Mouse (Mus musculus) MEL (cell line): ENCODE results near the gene Tead2. TPM values are rescaled to one million over a fixed set of nuclear protein-coding genes. Genes with fewer than 3 reads are reported as not detected.

Source experiments
- DNase-seq: peaks from one replicate; pipeline ENCODE4 v3.0.0; 2011; ENCODE audit warnings: low read depth, low spot score
- H3K27ac ChIP-seq: 2 replicates; pipeline ENCODE4 v1.5.1; 2012; ENCODE audit warnings: low read depth, mild to moderate bottlenecking, control low read depth, low read length, moderate library complexity; ENCODE audit not compliant: control insufficient read depth
- H3K27me3 ChIP-seq, 2 experiments: fragments of 150-350 bp in 1 of 2; sonication (generic) in 1 of 2; 2 replicates each; pipeline ENCODE4 v1.6.1; 2012; ENCODE audit warnings: low read length in 2 of 2, mild to moderate bottlenecking in 2 of 2, improper control_type of control experiment in 1 of 2, moderate library complexity in 1 of 2; ENCODE audit not compliant: insufficient read depth in 2 of 2, control insufficient read depth in 1 of 2
- H3K36me3 ChIP-seq, 2 experiments: 2 replicates each; pipeline ENCODE4 v1.6.1; 2012 to 2014; ENCODE audit warnings: low read length in 2 of 2, improper control_type of control experiment in 1 of 2, inconsistent platforms in 1 of 2, mild to moderate bottlenecking in 1 of 2; ENCODE audit not compliant: insufficient read depth in 2 of 2, control insufficient read depth in 1 of 2
- H3K4me1 ChIP-seq, 2 experiments: fragments of 150-350 bp in 1 of 2; sonication (generic) in 1 of 2; 2 replicates each; pipeline ENCODE4 v1.6.1; 2012; ENCODE audit warnings: low read length in 2 of 2, improper control_type of control experiment in 1 of 2, mild to moderate bottlenecking in 1 of 2; ENCODE audit not compliant: insufficient read depth in 2 of 2, control insufficient read depth in 1 of 2
- H3K4me3 ChIP-seq, 2 experiments: fragments of 150-350 bp in 1 of 2; sonication (generic) in 1 of 2; 2 replicates each; pipeline ENCODE4 v1.5.1; 2012; ENCODE audit warnings: low read depth in 2 of 2, low read length in 2 of 2, mild to moderate bottlenecking in 2 of 2, moderate library complexity in 2 of 2, control low read depth in 1 of 2, improper control_type of control experiment in 1 of 2; ENCODE audit not compliant: control insufficient read depth in 1 of 2, insufficient read depth in 1 of 2
- H3K79me2 ChIP-seq: 2 replicates; pipeline ENCODE4 v1.6.1; 2012; ENCODE audit warnings: mild to moderate bottlenecking, low read length, moderate library complexity; ENCODE audit not compliant: control insufficient read depth, poor library complexity, insufficient read depth
- H3K9ac ChIP-seq: 2 replicates; pipeline ENCODE4 v1.6.1; 2012; ENCODE audit warnings: low read depth, mild to moderate bottlenecking, control low read depth, low read length, moderate library complexity; ENCODE audit not compliant: control insufficient read depth, poor library complexity, severe bottlenecking
- H3K9me3 ChIP-seq: fragments of 150-350 bp; sonication (generic); replicated peaks from 2 replicates; pipeline ENCODE4 v1.6.1; 2012; ENCODE audit warnings: mild to moderate bottlenecking, low read length, improper control_type of control experiment, moderate library complexity; ENCODE audit not compliant: insufficient read depth
- BHLHE40 ChIP-seq: IDR thresholded peaks from 2 replicates; pipeline ENCODE4 v1.6.1; 2012; ENCODE audit warnings: low read depth, mild to moderate bottlenecking, inconsistent platforms, low read length, improper control_type of control experiment, borderline replicate concordance
- CHD1 ChIP-seq: IDR thresholded peaks from 2 replicates; pipeline ENCODE4 v1.6.1; 2012; ENCODE audit warnings: low read depth, mild to moderate bottlenecking, inconsistent platforms, low read length, improper control_type of control experiment
- CTCF ChIP-seq, 3 experiments: IDR thresholded peaks in 2 of 3; conservative IDR thresholded peaks in 1 of 3; 2 replicates each; pipeline ENCODE4 v1.5.1; 2011 to 2012; ENCODE audit warnings: low read length in 3 of 3, low read depth in 2 of 3, mild to moderate bottlenecking in 2 of 3, improper control_type of control experiment in 1 of 3, inconsistent platforms in 1 of 3, mixed read lengths in 1 of 3, moderate library complexity in 1 of 3; ENCODE audit not compliant: control insufficient read depth in 1 of 3, insufficient read depth in 1 of 3, poor library complexity in 1 of 3, severe bottlenecking in 1 of 3
- E2F4 ChIP-seq: IDR thresholded peaks from 2 replicates; pipeline ENCODE4 v1.6.1; 2011; ENCODE audit warnings: low read depth, low read length, improper control_type of control experiment, borderline replicate concordance
- ELF1 ChIP-seq: IDR thresholded peaks from 2 replicates; pipeline ENCODE4 v1.6.1; 2014; ENCODE audit warnings: low read depth, mild to moderate bottlenecking, inconsistent platforms, low read length, improper control_type of control experiment, moderate library complexity
- GATA1 ChIP-seq: IDR thresholded peaks from 2 replicates; pipeline ENCODE4 v1.6.1; 2011; ENCODE audit warnings: low read depth, low read length, improper control_type of control experiment
- HCFC1 ChIP-seq: IDR thresholded peaks from 2 replicates; pipeline ENCODE4 v1.6.1; 2012; ENCODE audit warnings: low read depth, mild to moderate bottlenecking, inconsistent platforms, low read length, improper control_type of control experiment, moderate library complexity
- KAT2A ChIP-seq: conservative IDR thresholded peaks from 2 replicates; pipeline ENCODE4 v1.6.1; 2012; ENCODE audit warnings: low read depth, low read length, improper control_type of control experiment, inconsistent platforms
- MAFK ChIP-seq: IDR thresholded peaks from 2 replicates; pipeline ENCODE4 v1.6.1; 2011; ENCODE audit warnings: low read depth, mild to moderate bottlenecking, low read length, improper control_type of control experiment, borderline replicate concordance
- MAZ ChIP-seq: IDR thresholded peaks from 2 replicates; pipeline ENCODE4 v1.6.1; 2012; ENCODE audit warnings: low read depth, mild to moderate bottlenecking, inconsistent platforms, low read length, improper control_type of control experiment
- MEF2A ChIP-seq: IDR thresholded peaks from 2 replicates; pipeline ENCODE4 v1.6.1; 2014; ENCODE audit warnings: low read depth, mild to moderate bottlenecking, inconsistent platforms, low read length, improper control_type of control experiment; ENCODE audit not compliant: poor library complexity, insufficient replicate concordance, severe bottlenecking; ENCODE audit errors: extremely low read depth
- MXI1 ChIP-seq: IDR thresholded peaks from 2 replicates; pipeline ENCODE4 v1.6.1; 2011; ENCODE audit warnings: mild to moderate bottlenecking, low read depth, low read length, improper control_type of control experiment
- MYB ChIP-seq: IDR thresholded peaks from 2 replicates; pipeline ENCODE4 v1.6.1; 2011; ENCODE audit warnings: mild to moderate bottlenecking, low read depth, low read length, improper control_type of control experiment
- NELFE ChIP-seq: IDR thresholded peaks from 2 replicates; pipeline ENCODE4 v1.6.1; 2011; ENCODE audit warnings: low read depth, low read length, improper control_type of control experiment
- RCOR1 ChIP-seq: IDR thresholded peaks from 2 replicates; pipeline ENCODE4 v1.6.1; 2012; ENCODE audit warnings: low read depth, mild to moderate bottlenecking, inconsistent platforms, low read length, improper control_type of control experiment
- SMC3 ChIP-seq: IDR thresholded peaks from 2 replicates; pipeline ENCODE4 v1.6.1; 2011; ENCODE audit warnings: low read depth, low read length, improper control_type of control experiment
- TCF12 ChIP-seq: IDR thresholded peaks from 2 replicates; pipeline ENCODE4 v1.6.1; 2014; ENCODE audit warnings: low read depth, mild to moderate bottlenecking, inconsistent platforms, low read length, improper control_type of control experiment, moderate library complexity
- USF1 ChIP-seq: IDR thresholded peaks from 2 replicates; pipeline ENCODE4 v1.6.1; 2014; ENCODE audit warnings: low read depth, mild to moderate bottlenecking, inconsistent platforms, low read length, improper control_type of control experiment, moderate library complexity
- polyA plus RNA-seq, 2 experiments: library from polyadenylated mRNA; stranded (reverse) in 1 of 2; unstranded in 1 of 2; fragments of >175 nt in 1 of 2; fragments of >200 nt in 1 of 2; gene quantifications; 2 replicates each; pipeline versions ENCODE4 v1.2.1 to v1.2.4; 2012; ENCODE audit warnings: low replicate concordance in 2 of 2, low read depth in 1 of 2; ENCODE audit not compliant: insufficient read length in 2 of 2, insufficient read depth in 1 of 2, missing spikeins in 1 of 2
- total RNA-seq: library from RNA; depleted of rRNA; stranded (reverse); fragments of 300-350 nt; gene quantifications from 2 replicates; pipeline ENCODE4 v1.2.3, GENCODE M21; 2012

Gene Tead2
- total and polyA plus RNA-seq, 3 experiments = 0.19 to 0.38 TPM; not detected in 1

GRCm38 (mm10) chr7:45226421-45226820 is 10.9 kb downstream of the Tead2 start:
- TF ChIP-seq KAT2A (no peak), NELFE (no peak), ELF1 (no peak), TCF12 (no peak), MXI1 (no peak), CHD1 (no peak), HCFC1 (no peak), GATA1 (no peak), MYB (no peak), USF1 (no peak), E2F4 (no peak), BHLHE40 (no peak), MEF2A (no peak), MAFK (no peak), SMC3 (no peak), MAZ (no peak), RCOR1 (no peak), CTCF (IDR thresholded peaks at IDR 0.05 in 2 of 3, conservative IDR thresholded peaks at IDR 0.05 in 1 of 3; ENCODE audit: control insufficient read depth in 1 of 3, insufficient read depth in 1 of 3, low read depth in 2 of 3, low read length in 3 of 3, poor library complexity in 1 of 3, severe bottlenecking in 1 of 3) (no peak)
- TF ChIP-seq, all 39 proteins: peak for 0
- H3K4me1 ChIP-seq = peaks cover 0 to 2% of the 10 kb centered on the region in 2 experiments; a peak in 1 of 4 replicates
- no peak overlapping the region for H3K27ac ChIP-seq
- no peaks in the 10 kb centered on the region for H3K36me3 ChIP-seq
- H3K9me3 ChIP-seq = no peaks in the 10 kb centered on the region
- H3K4me3 ChIP-seq = no peak overlapping the region
- no peak overlapping the region for H3K9ac ChIP-seq
- no peak for DNase-seq
- H3K79me2 ChIP-seq = no peaks in the 10 kb centered on the region
- H3K27me3 ChIP-seq = peaks cover 4 to 5% of the 10 kb centered on the region in 2 experiments

GRCm38 (mm10) chr7:45228548-45228947 is 13.0 kb downstream of the Tead2 start:
- no peak for TF ChIP-seq MAZ
- Histone ChIP-seq H3K27me3 (peaks cover 4 to 5% of the 10 kb centered on the region in 2 experiments), H3K36me3 (0 out of 4 replicates have a peak, but pooled peaks cover 0 to 2% of the 10 kb centered on the region in 2 experiments), H3K4me3 (no peak overlapping the region), H3K79me2 (no peaks in the 10 kb centered on the region), H3K27ac (no peak overlapping the region), H3K9ac (no peak overlapping the region), H3K4me1 (no peaks in the 10 kb centered on the region; a peak in 2 of 4 replicates), H3K9me3 (no peaks in the 10 kb centered on the region)
- no peak for DNase-seq
